10 mouse cellular contexts compared by ENCODE assay signal in genomic region chr14:27379404-27379803, GRCm38 (mm10). TPM values are rescaled to one million over a fixed set of nuclear protein-coding genes. Genes with fewer than 3 reads are reported as not detected.
DNase-seq lines count a peak whose midpoint lies in the region; ATAC-seq and TF ChIP-seq lines count a peak whose summit lies in the region.
"Had no signal": no experiment of that assay in that cellular context is flagged by ENCODE, and none has a peak within 500 bp of the region (broad histone marks: within the 10 kb centered on the region; RNA-seq: fewer than 3 reads in every experiment).

No protein-coding gene starts in this region.

- H3K27ac ChIP-seq in bone marrow macrophage, adult 2 months (ENCODE audit: insufficient read depth, low read depth, low read length): peak overlapping the region; percentile 71
- H3K27ac ChIP-seq: forebrain, embryonic 12.5 days had no signal

- no peak for ATAC-seq in frontal cortex, adult (ENCODE audit: low TSS enrichment)

- H3K4me3 ChIP-seq in bone marrow macrophage, adult 2 months (ENCODE audit: insufficient read depth, low read length): peak overlapping the region; percentile 86
- H3K4me3 ChIP-seq: forebrain, embryonic 12.5 days had no signal

- TF ChIP-seq POLR2A in bone marrow macrophage, adult 2 months (IDR thresholded peaks at IDR 0.05; ENCODE audit: borderline replicate concordance, low read depth, low read length): no peak

- H3K4me1 ChIP-seq in bone marrow macrophage, adult 2 months (ENCODE audit: control insufficient read depth, insufficient read depth, low read length): peaks cover 28% of the 10 kb centered on the region
- H3K4me1 ChIP-seq: forebrain, embryonic 12.5 days had no signal

- peak; percentile 31 to 62 for DNase-seq in adrenal gland, adult (ENCODE audit: inconsistent age in 2 of 2, low spot score in 1 of 2)
- DNase-seq in adrenal gland, adult 18-20 months (ENCODE audit: low spot score in 2 of 2): no peak
- DNase-seq in kidney, postnatal 25 days: peak; percentile 36 to 64
- peak; percentile 57 to 59 for DNase-seq in lung, postnatal 4 days
- DNase-seq in yolk sac, embryonic 10.5 days (ENCODE audit: low spot score): no peak
- DNase-seq in c-Kit-positive CD71-positive TER-119-positive erythroid progenitor cells, embryonic 14.5 days (ENCODE audit: low spot score): no peak
- DNase-seq: cerebellum, postnatal 25 days had no signal

- no peak for TF ChIP-seq CTCF in bone marrow macrophage, adult 2 months (IDR thresholded peaks at IDR 0.05; ENCODE audit: low read depth, low read length)

RNA-seq across cellular contexts. Expression of gene Fam208a, which starts 49.2 kb away (rescaled TPM):
- 10 to 100 TPM; 16.8 to 17.1 TPM for total RNA-seq in adrenal gland, adult 18-20 months (2021)
- 22.1 and 26.2 TPM in 2 replicates for polyA plus RNA-seq in bone marrow macrophage, adult 2 months (2012; ENCODE audit: insufficient read depth, insufficient read length, missing spikeins)

Comparison
In these comparisons a context has a peak if more than half of its experiments do, and no peak if none do; other contexts are left out.
1. DNase-seq: peak in adrenal gland, adult (2 of 2), kidney, postnatal 25 days (2 of 2) and lung, postnatal 4 days (2 of 2); none in adrenal gland, adult 18-20 months (0 of 2), yolk sac, embryonic 10.5 days (single experiment) and c-Kit-positive CD71-positive TER-119-positive erythroid progenitor cells, embryonic 14.5 days (single experiment).